Mouse (Mus musculus): ENCODE data around the gene Selenon.

The Selenon gene

DNA sequence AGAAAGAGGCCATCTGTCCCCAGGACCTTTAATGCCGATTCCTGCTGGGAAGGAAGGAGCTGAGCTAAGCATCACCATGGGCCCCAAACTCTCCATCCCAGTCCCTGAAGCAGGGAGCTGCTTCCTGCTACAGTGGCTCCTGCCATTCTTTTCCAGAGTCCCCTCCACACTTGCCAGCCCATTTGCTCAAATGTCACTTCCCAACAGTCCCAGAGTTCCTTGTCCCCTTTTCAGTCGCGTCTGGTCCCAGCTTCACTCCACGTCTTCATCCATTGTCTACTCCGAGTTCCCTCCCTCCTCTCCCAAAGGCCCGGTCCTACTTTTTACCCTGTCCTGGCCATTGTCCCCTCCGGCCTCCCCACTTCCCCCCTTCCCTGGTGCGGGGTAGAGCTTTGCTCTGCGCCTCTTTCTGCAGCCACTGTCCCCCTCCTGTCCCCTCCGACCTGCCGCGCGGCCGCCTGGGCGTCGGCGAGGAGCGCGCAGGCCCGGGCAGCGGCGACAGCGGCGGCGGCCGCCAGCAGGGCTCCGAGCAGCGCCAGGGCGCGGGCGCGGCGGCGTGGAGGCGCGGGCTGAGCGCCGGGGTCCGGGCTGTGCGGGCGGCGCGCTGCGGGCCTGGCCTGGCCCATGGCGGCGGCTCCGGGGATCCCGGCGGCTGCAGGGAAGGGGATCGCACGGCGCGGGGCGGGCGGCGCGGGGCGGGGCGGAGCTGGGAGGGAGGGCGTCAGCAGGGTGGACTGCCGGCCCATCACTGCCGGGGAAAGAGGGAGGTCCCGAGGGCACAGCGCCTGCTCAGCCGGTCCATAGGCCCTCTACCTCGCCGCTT lies at the start of gene Selenon:
Selenon (minus strand) TSS at position 673 of the 823 bp plus-strand sequence.
- peak; percentile 81 for DNase-seq (ENCODE audit: extremely low spot score, low spot score)

DNA sequence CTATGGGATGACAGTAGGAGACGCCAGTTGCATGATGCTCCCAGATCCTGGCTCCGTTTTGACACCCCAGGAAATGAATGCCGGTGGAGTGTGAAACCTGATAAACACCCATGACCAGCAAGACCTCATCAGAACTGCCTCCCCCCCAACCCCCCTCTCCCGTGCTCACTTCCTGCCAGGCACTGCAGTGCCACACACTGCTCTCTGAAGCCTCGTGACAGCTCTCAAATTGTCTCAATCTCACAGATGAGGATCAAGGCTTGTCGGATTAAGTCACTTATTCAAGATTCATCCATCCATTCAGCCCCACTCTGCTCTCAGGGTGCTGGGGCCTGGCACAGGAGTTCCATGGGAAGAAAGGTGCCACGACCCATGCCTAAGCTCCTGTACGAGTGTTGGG lies 49.4 kb upstream of the Selenon start:
- DNase-seq (ENCODE audit: extremely low spot score, low spot score) = no peak

GRCm38 (mm10) chr4:134600777-134601176 lies 48.8 kb upstream of the Selenon start:
- DNase-seq (ENCODE audit: extremely low spot score, low spot score) = no peak

GRCm38 (mm10) chr4:134600060-134600459 lies 48.1 kb upstream of the Selenon start:
- no peak for DNase-seq (ENCODE audit: extremely low spot score, low spot score)

DNA sequence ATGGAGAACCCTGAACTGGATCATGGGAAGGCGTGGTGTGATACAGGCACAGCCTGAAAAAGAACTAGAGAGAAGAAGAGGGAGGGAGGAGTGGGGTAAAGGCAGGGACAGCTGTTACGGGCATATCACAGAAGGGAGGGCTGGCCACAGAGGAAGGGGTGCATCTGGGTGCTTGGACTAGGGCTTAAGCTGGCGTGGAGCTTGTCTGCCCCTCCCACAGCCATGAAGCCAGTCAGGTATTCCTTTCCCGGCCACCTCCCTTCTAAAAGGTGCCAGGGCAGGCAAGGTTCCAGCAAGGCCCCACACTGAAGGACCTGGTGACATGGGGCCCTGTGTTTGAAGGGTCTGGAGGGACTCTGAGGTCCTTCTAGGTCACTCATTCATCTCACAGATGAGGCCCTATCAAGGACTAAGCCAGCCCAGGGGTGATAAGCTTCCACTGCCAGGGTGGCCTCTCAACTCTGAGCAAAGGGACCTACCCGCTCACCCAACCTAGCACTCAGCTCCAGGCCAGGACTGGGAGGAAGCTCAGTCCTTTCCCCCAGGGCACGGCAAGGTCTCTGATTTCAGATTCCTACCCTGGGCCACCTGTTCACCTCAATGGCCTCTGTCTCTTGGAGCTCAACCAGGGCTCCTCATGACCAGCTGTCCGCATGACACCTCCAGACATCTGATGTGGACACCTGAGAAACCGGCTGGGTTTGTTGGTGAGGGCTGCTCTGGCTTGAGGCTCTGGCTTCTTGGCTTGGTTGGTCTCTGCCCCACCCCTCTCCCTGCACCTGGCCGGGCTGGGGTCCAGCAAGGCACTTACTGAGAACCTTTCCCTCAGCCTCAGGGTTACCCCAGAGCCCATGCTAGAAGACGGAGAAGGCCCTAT lies 45.1 kb upstream of the Selenon start:
- no peak for DNase-seq (ENCODE audit: extremely low spot score, low spot score)

- no peak for DNase-seq (ENCODE audit: extremely low spot score, low spot score)
Measured at GRCm38 (mm10) chr4:134594731-134595439, 42.9 kb upstream of the Selenon start.

DNA sequence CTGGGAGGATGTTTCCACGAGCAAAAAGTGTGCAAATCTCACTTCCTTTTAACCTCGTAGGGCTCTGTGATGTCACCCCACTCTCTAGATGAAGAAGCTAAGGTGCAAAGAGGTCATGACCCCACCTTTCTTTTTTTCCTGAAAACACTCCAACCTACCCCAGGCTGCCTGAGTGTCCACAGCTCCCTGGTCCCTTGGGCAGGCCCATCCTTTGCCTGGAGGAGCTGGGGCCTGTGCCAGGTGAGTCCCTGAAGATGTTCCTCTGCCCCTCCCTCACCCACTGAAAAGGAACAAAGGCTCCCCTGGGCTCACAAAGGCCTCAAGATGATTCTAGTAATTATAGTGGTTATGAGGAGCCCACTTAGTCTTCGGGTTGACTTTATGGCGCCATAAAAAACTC lies 40.5 kb upstream of the Selenon start:
- no peak for DNase-seq (ENCODE audit: extremely low spot score, low spot score)

DNA sequence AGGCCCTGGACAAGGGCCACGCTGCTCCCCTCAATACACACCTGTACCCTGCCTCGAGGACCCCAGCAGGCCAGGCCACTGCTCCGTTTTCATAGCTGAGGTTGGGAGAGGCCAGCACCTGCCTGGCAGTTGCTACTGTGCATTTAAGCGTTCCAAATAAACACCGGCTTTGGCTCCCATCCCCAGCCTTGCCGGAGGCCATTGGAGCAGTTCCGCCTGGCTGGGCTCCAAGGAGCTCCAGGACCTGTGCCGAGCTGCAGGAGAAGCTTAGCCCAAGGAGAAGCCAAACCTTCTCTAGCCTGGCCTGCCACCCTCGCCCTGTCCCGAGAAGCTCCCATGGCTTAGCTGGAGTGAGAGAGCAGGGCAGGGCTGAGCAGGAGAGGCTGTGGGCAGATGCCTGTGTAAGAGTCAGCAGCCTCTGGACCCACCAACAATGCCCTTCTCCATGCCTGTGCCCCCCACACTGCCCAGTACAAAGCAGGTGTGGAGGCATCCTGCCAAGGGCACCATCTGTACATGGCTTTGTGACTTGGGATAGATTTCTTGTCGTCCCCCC lies 39.6 kb upstream of the Selenon start:
- no peak for DNase-seq (ENCODE audit: extremely low spot score, low spot score)

DNA sequence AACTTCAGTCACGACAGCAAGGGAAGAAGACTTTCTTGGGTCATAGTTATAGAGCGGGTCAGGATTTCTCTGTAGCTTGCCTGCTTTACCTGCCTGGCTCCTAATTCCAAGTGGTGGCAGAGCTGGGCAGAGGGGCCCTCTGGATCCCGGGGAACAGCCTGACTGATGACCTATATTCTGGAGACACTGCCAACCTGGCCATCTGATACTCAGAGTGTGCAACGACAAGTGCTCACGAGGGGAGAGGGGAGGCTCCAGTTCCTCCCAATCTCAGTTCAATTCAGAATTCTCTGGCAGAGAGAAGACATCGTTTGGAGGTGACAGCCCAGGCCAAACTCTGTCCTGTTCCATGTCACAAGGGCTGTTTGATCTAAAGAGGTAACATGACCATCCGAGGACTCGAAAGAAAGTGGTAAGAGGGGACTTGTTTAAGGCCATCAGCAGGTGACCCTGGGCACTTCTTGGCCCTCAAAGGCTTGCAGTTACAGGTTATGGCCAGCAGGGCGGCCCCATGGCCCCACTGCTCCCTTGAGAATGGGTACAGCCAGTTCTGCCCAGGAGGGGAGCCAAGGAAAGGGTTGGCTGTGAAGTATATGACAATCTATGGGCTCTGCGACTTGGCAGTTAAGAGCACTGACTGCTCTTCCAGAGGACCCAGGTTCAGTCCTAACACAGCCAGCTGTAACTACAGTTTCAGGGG lies 38.4 kb upstream of the Selenon start:
- DNase-seq (ENCODE audit: extremely low spot score, low spot score) = no peak

DNA sequence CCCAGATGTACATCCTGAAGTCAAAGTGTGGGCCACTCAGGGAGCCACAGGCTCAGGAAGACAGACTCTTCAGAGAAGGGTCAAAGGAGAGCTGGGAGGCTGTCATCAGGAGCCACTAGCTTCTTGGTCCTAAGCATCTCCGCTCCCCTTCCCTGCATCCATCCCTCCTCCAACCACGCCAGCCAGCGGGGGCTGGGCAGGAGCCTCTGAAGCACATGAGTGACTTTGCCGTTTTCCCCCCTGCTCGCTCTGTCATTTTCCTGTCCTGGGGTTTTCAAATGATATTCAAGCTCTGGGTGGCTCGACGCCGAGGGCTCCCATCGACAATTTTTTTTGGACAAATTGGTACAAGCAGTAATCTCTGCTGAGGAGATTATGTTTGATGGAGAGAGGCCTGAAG lies 37.8 kb upstream of the Selenon start:
- no peak for DNase-seq (ENCODE audit: extremely low spot score, low spot score)

DNA sequence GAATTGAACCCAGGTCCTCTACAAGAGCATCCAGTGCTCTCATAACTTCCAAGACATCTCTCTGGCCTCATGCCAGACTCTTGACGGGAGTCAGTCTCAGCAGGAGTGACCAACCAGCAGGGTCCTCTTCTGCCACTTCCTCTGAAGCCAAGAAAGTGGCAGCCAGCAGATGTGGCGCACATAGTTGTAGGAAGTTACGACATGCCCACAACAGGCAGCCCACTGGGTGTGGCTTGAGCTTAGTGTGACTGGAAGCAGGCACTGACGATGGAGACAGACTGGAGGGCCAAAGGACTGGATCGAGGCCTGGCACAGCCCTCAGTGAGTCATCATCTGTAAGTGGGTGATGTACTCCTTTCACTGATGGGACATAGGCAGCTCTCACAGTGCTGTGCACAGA lies 37.0 kb upstream of the Selenon start:
- DNase-seq (ENCODE audit: extremely low spot score, low spot score) = no peak

DNA sequence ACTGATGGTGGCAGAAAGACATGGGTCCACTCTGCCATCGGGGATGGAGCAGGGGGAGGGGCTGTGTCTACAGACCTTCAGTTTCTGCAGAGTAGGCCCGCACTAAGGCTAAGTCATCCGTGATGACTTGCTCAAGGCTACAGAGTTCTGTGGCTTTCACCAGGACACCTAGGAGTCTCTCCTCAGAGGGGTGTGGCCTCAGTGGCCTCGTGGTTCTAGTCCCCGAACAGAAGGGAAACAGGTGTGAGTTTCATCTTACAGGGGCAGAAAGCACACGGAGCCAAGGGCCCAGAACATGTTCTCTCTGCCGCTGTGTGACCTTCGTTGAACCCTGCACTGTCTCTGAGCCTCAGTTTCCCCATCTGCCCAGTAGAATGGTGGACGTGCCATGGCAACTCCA lies 36.3 kb upstream of the Selenon start:
- DNase-seq (ENCODE audit: extremely low spot score, low spot score) = no peak

GRCm38 (mm10) chr4:134587636-134588197 lies 35.8 kb upstream of the Selenon start:
- no peak for DNase-seq (ENCODE audit: extremely low spot score, low spot score)

DNA sequence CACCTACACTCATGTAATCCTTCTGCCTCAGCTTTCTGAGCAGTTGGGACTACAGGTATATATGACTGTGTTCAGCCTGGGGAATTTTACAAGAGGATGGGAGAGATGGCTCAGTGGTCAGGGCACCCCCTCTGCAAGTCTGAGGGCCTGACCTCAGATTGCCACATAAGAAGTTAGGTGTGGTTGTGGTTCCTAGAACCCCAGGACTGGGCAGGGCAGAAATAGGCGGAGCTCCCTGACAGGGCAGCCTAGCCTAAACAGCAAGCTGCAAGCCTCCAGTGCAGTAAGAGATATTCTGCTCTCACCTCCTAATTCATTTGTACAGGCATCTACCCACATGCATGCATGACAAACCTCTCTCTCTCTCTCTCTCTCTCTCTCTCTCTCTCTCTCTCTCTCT lies 34.7 kb upstream of the Selenon start:
- DNase-seq (ENCODE audit: extremely low spot score, low spot score) = no peak

DNA sequence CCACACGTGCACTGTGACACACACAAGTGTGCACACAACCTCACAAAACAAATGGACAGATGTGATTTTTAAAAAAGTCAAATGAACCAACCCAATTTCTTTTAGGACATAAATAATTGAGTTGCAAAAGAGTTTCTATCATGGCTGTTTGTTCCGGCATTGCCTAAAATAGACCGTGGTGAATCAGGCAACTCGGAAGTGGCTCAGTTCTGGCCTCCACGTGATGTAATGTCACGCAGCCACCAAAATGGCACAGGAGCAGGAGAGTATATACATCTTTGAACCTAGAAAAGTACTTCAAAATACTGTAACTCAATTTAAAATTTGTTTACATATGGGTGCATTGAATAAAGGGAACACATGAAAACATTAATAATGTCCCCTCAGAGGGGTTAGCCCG lies 34.2 kb upstream of the Selenon start:
- DNase-seq (ENCODE audit: extremely low spot score, low spot score) = no peak

- DNase-seq (ENCODE audit: extremely low spot score, low spot score) = peak; percentile 20
Measured at GRCm38 (mm10) chr4:134583513-134583912, 31.5 kb upstream of the Selenon start.

GRCm38 (mm10) chr4:134581365-134581764 lies 29.4 kb upstream of the Selenon start:
- no peak for DNase-seq (ENCODE audit: extremely low spot score, low spot score)

GRCm38 (mm10) chr4:134580351-134581148 lies 28.6 kb upstream of the Selenon start:
- no peak for DNase-seq (ENCODE audit: extremely low spot score, low spot score)

DNA sequence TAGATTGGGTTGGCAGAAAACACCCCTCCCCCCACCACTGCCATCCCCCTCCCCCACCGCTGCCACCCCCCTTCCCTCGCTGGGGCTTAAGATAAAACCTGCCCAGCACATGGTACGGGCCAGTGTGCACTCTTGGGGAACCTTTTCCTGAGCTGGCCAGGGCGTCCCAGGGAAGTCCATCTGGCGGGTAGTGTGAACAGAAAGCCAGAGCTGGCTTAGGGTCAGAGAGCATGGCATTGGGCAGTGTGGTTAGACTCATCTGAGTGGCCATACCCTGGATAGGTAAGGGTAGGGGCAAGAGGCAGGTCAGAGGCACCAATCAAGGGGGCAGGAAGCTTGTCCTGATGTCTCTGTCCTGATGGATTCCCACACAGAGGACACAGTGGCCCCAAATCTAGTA lies 27.7 kb upstream of the Selenon start:
- DNase-seq (ENCODE audit: extremely low spot score, low spot score) = no peak

DNA sequence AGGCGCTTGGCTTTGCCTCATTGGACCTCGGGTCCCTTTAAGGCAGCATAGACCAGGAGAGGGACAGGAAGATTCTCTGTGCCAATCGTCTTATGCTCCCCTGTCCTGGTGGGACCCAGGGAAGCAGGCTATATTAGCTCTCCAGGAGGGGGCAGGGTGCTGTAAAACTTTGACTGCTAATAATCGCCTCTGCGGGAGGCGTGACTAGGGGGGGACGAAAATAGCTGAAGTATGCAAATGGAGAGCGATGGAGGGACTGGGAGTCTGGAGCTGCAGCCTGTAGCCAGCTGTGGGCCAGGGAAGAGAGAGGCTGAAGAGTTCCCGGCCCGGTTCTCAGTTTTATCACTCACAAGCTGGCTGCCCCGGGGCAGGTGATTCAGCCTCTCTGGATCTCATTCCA lies 27.2 kb upstream of the Selenon start:
- no peak for DNase-seq (ENCODE audit: extremely low spot score, low spot score)
